Mouse (Mus musculus): ENCODE measurements around the gene Hbs1l. TPM values are rescaled to one million over a fixed set of nuclear protein-coding genes. Genes with fewer than 3 reads are reported as not detected.

Hbs1l gene
- total RNA-seq, 2 experiments from 2014 or later: 42.3 to 69.5 TPM

- ATAC-seq (replicated peaks; ENCODE audit: low FRiP score, poor library complexity, severe bottlenecking): no peak
Observed at GRCm38 (mm10) chr10:21353890-21354289, 58.1 kb downstream of the Hbs1l start.

DNA sequence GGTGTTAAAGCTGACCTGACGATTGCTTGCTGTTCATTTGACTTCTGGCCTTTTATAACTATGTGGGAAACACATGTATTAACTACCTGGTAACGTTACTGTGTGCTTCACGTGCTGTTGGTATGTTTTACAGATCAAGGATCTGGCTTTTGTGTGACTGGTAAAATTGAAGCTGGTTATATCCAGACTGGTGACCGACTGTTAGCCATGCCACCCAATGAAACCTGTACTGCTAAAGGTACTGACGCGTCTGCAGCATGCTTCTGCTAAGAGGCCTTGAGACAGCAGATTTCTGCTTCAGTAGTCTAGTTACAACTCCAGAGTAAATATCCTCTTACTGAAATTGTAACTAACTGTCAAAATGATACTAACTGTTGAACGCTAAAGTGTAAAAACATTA is 58.7 kb downstream of the Hbs1l start:
- ATAC-seq (replicated peaks; ENCODE audit: low FRiP score, poor library complexity, severe bottlenecking): no peak

DNA sequence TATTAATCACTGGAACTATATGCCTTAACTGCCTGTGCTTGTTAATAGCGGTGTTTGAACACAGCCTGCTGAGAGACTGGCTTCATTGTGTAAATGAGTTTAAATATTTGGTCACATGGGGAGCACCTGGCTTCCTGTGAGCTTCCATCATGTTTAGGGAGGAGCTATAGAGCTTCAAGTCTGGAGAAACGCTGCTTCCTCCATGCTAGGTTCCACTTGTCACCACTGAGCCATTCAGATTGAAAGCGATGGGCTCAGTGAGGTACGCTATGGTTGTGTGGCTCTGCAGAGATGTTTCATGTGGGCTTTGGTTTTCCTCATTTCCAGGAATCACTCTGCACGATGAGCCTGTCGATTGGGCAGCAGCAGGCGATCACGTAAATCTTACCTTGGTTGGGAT is 62.2 kb downstream of the Hbs1l start:
- no peak for ATAC-seq (replicated peaks; ENCODE audit: low FRiP score, poor library complexity, severe bottlenecking)

DNA sequence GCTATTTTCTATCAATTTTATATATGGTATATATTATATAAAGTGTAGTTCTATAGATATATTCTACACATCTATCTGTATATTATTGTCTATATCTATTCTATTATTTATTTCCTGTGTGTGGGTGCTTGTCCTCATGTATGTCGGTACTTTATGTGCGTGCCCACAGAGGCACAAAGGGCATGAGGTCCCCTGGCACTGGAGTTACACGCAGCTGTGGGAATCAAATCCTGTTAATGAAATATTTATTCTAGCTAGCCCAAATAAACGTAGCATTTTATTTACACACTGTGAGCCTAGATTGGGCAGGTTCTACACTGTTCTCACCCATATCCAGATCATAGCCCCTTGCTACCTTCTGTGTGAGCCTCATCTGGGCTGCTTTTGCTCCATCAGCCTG is 63.3 kb downstream of the Hbs1l start:
- ATAC-seq (replicated peaks; ENCODE audit: low FRiP score, poor library complexity, severe bottlenecking): no peak

DNA sequence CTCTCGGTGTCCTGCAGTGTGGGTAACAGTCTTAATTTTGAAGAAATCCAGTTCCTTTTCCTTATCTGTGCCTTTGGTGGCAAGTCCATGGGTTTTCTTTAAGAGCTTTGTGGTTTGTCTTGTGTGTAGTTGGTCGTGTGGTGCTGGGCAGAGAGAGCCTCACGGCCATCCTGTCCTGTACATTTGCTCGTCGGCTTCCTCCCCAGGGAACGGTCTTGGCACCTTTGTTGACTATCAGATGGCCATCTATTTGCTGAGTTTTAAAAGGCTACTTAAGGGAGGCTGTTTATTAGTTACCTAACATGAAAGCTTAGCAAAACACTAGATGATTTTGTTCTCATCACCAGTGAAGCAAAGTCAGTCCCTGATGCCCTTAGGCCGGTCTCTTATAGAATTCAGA is 66.1 kb downstream of the Hbs1l start:
- no peak for ATAC-seq (replicated peaks; ENCODE audit: low FRiP score, poor library complexity, severe bottlenecking)

DNA sequence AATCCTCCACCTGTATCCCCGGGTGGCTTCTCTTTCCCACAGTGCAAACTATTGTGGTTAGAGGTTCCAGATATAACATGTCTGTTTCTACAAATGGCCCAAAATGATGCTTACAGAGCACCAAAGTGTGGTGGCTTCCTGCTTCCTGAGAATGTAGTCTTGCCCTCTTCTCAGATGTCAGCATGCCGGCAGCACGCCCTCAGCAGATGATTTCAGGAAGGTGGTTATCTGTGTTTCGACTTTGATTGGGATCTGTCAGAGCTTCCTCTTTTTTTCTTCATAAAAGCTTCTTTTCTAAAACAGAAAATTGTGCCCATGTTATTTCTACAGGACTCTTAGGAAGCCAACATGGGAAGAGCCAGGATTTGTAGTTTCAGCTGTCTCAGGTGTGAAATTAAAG is 67.5 kb downstream of the Hbs1l start:
- ATAC-seq (replicated peaks; ENCODE audit: low FRiP score, poor library complexity, severe bottlenecking): no peak

GRCm38 (mm10) chr10:21364946-21365345 is 69.2 kb downstream of the Hbs1l start:
- no peak for ATAC-seq (replicated peaks; ENCODE audit: low FRiP score, poor library complexity, severe bottlenecking)

DNA sequence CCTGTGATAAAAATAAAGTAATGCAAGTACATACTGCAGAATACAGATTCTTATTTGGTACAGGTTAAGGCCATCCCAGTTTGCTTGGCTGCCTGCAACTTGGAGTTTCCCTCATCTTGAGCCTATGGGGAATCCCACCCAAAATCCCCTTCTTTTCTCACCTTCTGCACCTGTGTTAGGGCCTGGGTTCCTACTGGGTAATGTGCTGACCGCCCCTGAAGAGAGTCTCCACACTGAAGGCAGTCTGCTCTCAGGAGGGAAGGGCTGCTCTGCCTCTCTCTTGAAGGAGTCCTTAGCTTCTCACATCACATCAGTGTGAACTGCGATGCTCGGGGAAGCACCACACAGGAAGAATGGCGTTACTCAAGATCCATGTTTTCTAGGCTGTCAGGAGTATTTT is 70.1 kb downstream of the Hbs1l start:
- no peak for ATAC-seq (replicated peaks; ENCODE audit: low FRiP score, poor library complexity, severe bottlenecking)

DNA sequence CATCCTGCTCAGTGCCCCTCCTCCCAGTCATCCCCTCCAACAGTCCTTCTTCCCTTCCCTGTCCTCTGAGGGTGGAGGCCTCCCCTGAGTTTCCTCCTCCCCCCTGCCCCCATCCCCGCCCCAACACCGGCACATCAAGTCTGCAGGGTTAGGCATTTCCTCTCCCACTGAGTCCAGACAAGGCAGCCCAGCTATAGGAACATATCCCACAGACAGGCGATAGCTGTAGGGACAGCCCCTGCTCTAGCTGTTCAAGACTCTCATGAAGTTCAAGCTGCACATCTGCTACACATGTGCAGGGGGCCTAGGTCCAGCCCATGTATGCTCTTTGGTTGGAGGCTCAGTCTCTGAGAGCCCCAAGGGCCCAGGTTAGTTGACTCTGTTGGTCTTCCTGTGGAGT is 70.7 kb downstream of the Hbs1l start:
- no peak for ATAC-seq (replicated peaks; ENCODE audit: low FRiP score, poor library complexity, severe bottlenecking)

- ATAC-seq (replicated peaks; ENCODE audit: low FRiP score, poor library complexity, severe bottlenecking): no peak
Observed at GRCm38 (mm10) chr10:21367481-21367880, 71.7 kb downstream of the Hbs1l start.

- no peak for ATAC-seq (replicated peaks; ENCODE audit: low FRiP score, poor library complexity, severe bottlenecking)
Observed at GRCm38 (mm10) chr10:21369586-21369985, 73.8 kb downstream of the Hbs1l start.

- no peak for ATAC-seq (replicated peaks; ENCODE audit: low FRiP score, poor library complexity, severe bottlenecking)
Observed at GRCm38 (mm10) chr10:21372271-21372670, 76.5 kb downstream of the Hbs1l start.

DNA sequence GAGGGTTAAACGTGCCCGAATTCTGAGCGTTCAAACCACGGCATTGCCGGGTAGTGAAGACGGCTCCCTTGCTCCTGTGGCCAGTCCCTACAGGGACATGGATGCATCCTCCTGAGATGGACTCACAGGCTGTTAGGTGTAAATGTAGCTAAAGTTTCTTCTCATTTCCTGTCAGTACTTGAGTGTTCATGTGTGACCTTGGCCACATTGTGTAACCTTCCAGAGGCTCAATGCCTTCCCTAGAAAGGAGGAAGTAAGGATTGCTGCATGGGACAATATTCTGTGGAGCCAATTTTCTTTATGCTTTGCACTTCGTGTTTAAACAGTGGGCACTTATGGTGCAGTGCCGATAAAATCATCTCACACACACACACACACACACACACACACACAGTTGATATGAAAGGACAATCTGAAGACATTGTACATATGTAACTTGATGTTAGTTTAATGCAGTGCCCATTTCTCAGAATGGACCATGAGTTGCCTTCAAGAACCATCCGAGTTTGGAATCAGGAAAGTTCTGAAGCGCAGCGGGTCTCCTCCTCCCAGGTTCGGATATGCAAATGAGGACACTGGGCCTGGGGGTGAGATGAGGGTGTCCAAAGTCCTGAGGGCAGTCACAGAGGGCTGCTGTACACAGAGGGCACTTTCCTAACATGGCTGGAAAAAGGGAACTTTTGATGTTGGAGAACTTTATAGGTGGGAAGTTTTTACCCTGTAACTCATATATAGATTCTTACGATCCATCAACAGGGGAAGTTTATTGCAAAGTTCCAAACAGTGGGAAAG is 81.1 kb downstream of the Hbs1l start, which contains the start of gene Aldh8a1:
Gene Aldh8a1, plus strand, starts transcription at position 610 of the 792 bp plus-strand sequence.
- no peak for ATAC-seq (replicated peaks; ENCODE audit: low FRiP score, poor library complexity, severe bottlenecking)

DNA sequence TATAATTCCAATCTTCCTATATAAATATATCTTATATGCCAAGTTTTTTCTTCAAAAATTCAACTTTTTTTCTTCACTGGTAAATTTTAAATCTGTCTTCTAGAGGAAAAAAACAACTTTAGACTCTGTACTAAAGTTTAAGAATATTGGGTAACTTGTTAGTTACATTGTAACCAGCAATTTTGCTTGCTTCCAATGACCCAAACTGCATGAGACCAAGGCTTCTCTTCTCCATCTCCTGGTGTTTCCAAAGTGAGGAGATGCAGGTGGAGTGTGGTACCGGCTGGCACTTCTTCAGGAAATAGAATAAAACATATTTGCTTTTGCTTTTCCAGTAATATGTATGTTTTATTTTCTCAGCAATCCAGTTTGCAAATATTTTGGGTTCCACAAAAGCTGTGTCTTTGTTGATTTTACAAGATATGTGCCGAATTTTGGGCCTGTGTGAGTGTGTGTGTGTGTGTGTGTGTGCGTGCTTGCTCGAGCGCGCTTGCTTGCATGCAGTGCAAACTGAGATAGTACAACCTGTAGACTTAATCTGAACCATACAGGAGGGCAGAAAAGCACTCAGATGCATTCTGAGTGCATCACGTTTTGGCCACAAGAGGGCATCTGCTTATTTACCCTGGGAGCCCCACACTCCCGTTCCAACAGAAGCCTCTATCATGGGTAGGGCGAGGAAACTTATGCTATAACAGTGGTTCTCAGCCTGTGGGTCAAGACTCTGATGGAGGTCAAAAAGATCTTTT is 82.6 kb downstream of the Hbs1l start:
- ATAC-seq (replicated peaks; ENCODE audit: low FRiP score, poor library complexity, severe bottlenecking): peak; percentile 68

- ATAC-seq (replicated peaks; ENCODE audit: low FRiP score, poor library complexity, severe bottlenecking): no peak
Observed at GRCm38 (mm10) chr10:21382914-21383313, 87.1 kb downstream of the Hbs1l start.

DNA sequence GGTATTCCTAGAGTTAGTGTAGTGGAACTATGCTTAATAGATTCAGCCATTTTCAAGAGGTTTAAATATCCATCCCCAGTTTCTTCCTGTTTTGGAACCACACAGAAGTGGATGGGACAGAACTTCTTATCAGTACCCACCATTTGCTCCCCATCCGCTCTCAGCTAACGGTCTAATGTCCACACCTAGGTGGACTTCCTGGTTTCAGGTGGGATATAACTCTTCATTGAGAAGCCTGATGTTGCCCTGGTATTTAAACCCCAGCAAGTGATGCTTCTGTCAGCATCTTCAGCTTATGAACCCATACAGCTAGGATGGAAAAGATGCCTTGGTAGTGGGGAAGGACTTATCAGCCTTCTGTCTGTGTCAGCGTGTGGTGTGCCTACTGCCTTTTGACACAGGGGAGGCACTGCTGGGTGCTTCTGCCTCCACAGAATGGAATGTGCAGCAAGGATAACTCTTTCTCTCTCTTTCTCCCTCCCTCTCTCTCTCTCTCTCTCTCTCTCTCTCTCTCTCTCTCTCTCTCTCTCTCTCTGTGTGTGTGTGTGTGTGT is 89.4 kb downstream of the Hbs1l start:
- peak; percentile 50 for ATAC-seq (replicated peaks; ENCODE audit: low FRiP score, poor library complexity, severe bottlenecking)

- ATAC-seq (replicated peaks; ENCODE audit: low FRiP score, poor library complexity, severe bottlenecking): no peak
Observed at GRCm38 (mm10) chr10:21389075-21389474, 93.3 kb downstream of the Hbs1l start.

DNA sequence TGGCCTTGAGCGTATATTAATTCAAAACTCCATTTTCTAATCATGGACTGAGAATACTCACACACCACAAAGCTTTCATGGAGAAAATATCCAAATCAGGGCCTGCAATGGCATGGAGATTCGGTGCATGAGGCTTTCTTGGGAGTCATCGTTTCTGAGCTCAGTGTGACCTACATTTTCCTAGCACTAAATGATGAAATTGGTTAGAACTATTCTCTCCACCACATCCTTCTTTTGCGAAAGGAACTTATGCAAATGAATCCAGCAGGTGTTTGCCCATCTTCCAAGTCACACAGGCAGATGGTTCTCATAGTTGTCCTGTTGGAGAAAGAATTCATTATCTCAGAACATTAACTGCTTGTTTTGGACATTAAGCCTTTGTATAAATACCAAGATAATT is 94.7 kb downstream of the Hbs1l start:
- ATAC-seq (replicated peaks; ENCODE audit: low FRiP score, poor library complexity, severe bottlenecking): no peak

- no peak for ATAC-seq (replicated peaks; ENCODE audit: low FRiP score, poor library complexity, severe bottlenecking)
Observed at GRCm38 (mm10) chr10:21391286-21391685, 95.5 kb downstream of the Hbs1l start.

DNA sequence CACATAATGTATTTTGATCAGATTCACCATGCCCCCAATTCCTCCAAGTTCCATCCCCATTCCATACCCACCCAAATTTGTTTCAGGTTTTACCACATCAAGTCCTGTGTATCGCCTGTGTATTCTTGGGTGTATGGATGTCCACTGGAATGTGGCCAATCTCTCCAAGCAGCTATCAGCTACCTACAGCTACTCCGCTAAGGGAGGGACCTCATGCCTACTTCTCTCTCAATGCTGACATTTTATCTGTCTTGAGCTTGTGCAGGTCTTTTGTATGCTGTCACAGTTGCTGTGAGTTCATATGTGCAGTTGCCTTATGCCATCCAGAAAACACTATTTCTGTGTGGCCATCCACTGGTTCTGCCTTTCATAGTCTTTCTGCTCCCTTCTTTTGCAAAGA is 97.6 kb downstream of the Hbs1l start:
- peak; percentile 93 for ATAC-seq (replicated peaks; ENCODE audit: low FRiP score, poor library complexity, severe bottlenecking)

Data from erythroblast, adult 5-6 weeks (primary cell).